Comparison of ENCODE assay signal across 8 mouse cellular contexts in genomic region chr13:67305822-67306672, GRCm38 (mm10). TPM values are rescaled to one million over a fixed set of nuclear protein-coding genes. Genes with fewer than 3 reads are reported as not detected.
DNase-seq lines count a peak whose midpoint lies in the region; ATAC-seq lines count a peak whose summit lies in the region.

Gene Zfp457, minus strand, starts transcription at chr13:67306485.

- no peaks in the 10 kb centered on the region for H3K36me3 ChIP-seq in heart, embryonic 14.5 days (ENCODE audit: control insufficient read depth, insufficient read depth, low read length)
- no peaks in the 10 kb centered on the region for H3K36me3 ChIP-seq in liver, embryonic 13.5 days
- no peaks in the 10 kb centered on the region for H3K36me3 ChIP-seq in stomach, embryonic 16.5 days (ENCODE audit: control insufficient read depth, insufficient read depth, low read length)

- H3K9me3 ChIP-seq in heart, embryonic 14.5 days (ENCODE audit: control insufficient read depth, low read length), result no peaks in the 10 kb centered on the region
- H3K9me3 ChIP-seq in liver, embryonic 13.5 days (replicated peaks), result no peaks in the 10 kb centered on the region
- no peaks in the 10 kb centered on the region; the same call in 1 of the 2 replicates for H3K9me3 ChIP-seq in stomach, embryonic 16.5 days (replicated peaks; ENCODE audit: control insufficient read depth, low read length)

- peak within 1 kb of the TSS; percentile 86 for H3K9ac ChIP-seq in heart, embryonic 14.5 days (ENCODE audit: low read length)
- H3K9ac ChIP-seq in liver, embryonic 13.5 days, result peak within 1 kb of the TSS; percentile 80
- peak within 1 kb of the TSS; percentile 83 for H3K9ac ChIP-seq in stomach, embryonic 16.5 days (ENCODE audit: low read length)

- peak; percentile 72 for DNase-seq in c-Kit-negative CD71-positive TER-119-positive erythroid progenitor cells, embryonic 14.5 days (ENCODE audit: low read depth, low spot score)
- peak; percentile 84 for DNase-seq in fibroblast of lung, adult 2 months (ENCODE audit: low read depth)
- DNase-seq in kidney, postnatal 14 days, result peak; percentile 91
- DNase-seq in liver, embryonic 13.5 days, result peak; percentile 71
- peak; percentile 72 for DNase-seq in neural tube, embryonic 10.5 days (ENCODE audit: extremely low spot score, low spot score)

- peaks cover 0 to 4% of the 10 kb centered on the region in 2 experiments; a peak in 1 of 4 replicates for H3K4me1 ChIP-seq in heart, embryonic 14.5 days (ENCODE audit: control insufficient read depth in 2 of 2, insufficient read depth in 2 of 2, low read length in 2 of 2)
- peaks cover 9% of the 10 kb centered on the region for H3K4me1 ChIP-seq in liver, embryonic 13.5 days (replicated peaks)
- 0 out of 2 replicates have a peak, but pooled peaks cover 3% of the 10 kb centered on the region for H3K4me1 ChIP-seq in stomach, embryonic 16.5 days (ENCODE audit: control insufficient read depth, insufficient read depth, low read length)

- peak within 1 kb of the TSS; percentile 81 for H3K4me2 ChIP-seq in heart, embryonic 14.5 days (ENCODE audit: low read length)
- H3K4me2 ChIP-seq in liver, embryonic 13.5 days, result peak within 1 kb of the TSS; percentile 85
- H3K4me2 ChIP-seq in stomach, embryonic 16.5 days (ENCODE audit: low read depth, low read length), result peak within 1 kb of the TSS; percentile 65

- peak within 1 kb of the TSS; percentile 67 to 81 for H3K4me3 ChIP-seq in heart, embryonic 14.5 days (ENCODE audit: control insufficient read depth in 1 of 2, insufficient read depth in 1 of 2, low read depth in 1 of 2, low read length in 2 of 2)
- peak within 1 kb of the TSS; percentile 76 for H3K4me3 ChIP-seq in liver, embryonic 13.5 days (replicated peaks)
- peak within 1 kb of the TSS; percentile 79 for H3K4me3 ChIP-seq in stomach, embryonic 16.5 days (replicated peaks; ENCODE audit: low read length)

- peak within 1 kb of the TSS; percentile 65 to 68 for H3K27ac ChIP-seq in heart, embryonic 14.5 days (replicated peaks in 1 of 2; ENCODE audit: control insufficient read depth in 1 of 2, insufficient read depth in 1 of 2, low read depth in 2 of 2, low read length in 2 of 2)
- peak within 1 kb of the TSS; percentile 29; the same call in 1 of the 2 replicates for H3K27ac ChIP-seq in liver, embryonic 13.5 days
- no peak within 1 kb of the TSS; the same call in 1 of the 2 replicates for H3K27ac ChIP-seq in stomach, embryonic 16.5 days (ENCODE audit: low read length)

- ATAC-seq in CD4-positive, CD25-positive, alpha-beta regulatory T cell, adult 4 months, result peak; percentile 97
- peak; percentile 95 for ATAC-seq in heart, embryonic 14.5 days (ENCODE audit: insufficient number of reproducible peaks, insufficient read depth, low FRiP score, low read depth)
- peak; percentile 96 for ATAC-seq in liver, embryonic 13.5 days (ENCODE audit: low read depth)
- peak; percentile 98 for ATAC-seq in stomach, embryonic 16.5 days (ENCODE audit: insufficient read depth, low FRiP score)

- H3K27me3 ChIP-seq in heart, embryonic 14.5 days (ENCODE audit: control insufficient read depth, insufficient read depth, low read length), result no peaks in the 10 kb centered on the region
- H3K27me3 ChIP-seq in liver, embryonic 13.5 days, result no peaks in the 10 kb centered on the region
- H3K27me3 ChIP-seq in stomach, embryonic 16.5 days (ENCODE audit: control insufficient read depth, insufficient read depth, low read length), result no peaks in the 10 kb centered on the region

- 9% methylated on average over 16 of the region's 16 CpGs for WGBS in heart, embryonic 14.5 days
- WGBS in liver, embryonic 13.5 days (ENCODE audit: insufficient replicate concordance), result 8% methylated on average over 16 of the region's 16 CpGs
- WGBS in stomach, embryonic 16.5 days, result 8% methylated on average over 16 of the region's 16 CpGs

RNA-seq across cellular contexts. Expression of gene Zfp457, which starts in this region (rescaled TPM):
- polyA plus RNA-seq in CD4-positive, CD25-positive, alpha-beta regulatory T cell, adult 4 months (2017; shearing (Covaris generic)), result 1 to 10 TPM in 1 of 2 experiments, under 1 TPM in 1; 0.72 to 1.5 TPM
- polyA plus RNA-seq in heart, embryonic 14.5 days (2014; fragmentation: Nextera tagmentation; extraction: Ambion mirVana), result 0.94 and 1.7 TPM in 2 replicates
- 0.10 and 0.14 TPM in 2 replicates for polyA plus RNA-seq in liver, embryonic 13.5 days (2015; fragmentation: Nextera tagmentation; extraction: Ambion mirVana)
- 0.42 and 0.85 TPM in 2 replicates for polyA plus RNA-seq in stomach, embryonic 16.5 days (2015; fragmentation: Nextera tagmentation; extraction: Ambion mirVana)

Comparison
In these comparisons a context has a peak if more than half of its experiments do, and no peak if none do; other contexts are left out.
1. Peak in DNase-seq, ATAC-seq, H3K4me3 ChIP-seq, H3K27ac ChIP-seq, H3K9ac ChIP-seq and H3K4me2 ChIP-seq in liver, embryonic 13.5 days; RNA of the gene not detected or under 1 TPM.
2. Peak in ATAC-seq, H3K4me3 ChIP-seq, H3K9ac ChIP-seq and H3K4me2 ChIP-seq in stomach, embryonic 16.5 days; RNA of the gene not detected or under 1 TPM.